Mouse (Mus musculus) kidney, embryonic 14.5 days (tissue): ENCODE data around the gene Ttc9. TPM values are rescaled to one million over a fixed set of nuclear protein-coding genes. Genes with fewer than 3 reads are reported as not detected.

Experiments used
- ATAC-seq: fragments of 200-750 bp; cut with Nextera tagmentation; 2 replicates; pipeline ENCODE4 v1.8.0; 2017; ENCODE audit warnings: moderate number of reproducible peaks, mild to moderate bottlenecking, moderate TSS enrichment, moderate library complexity; ENCODE audit not compliant: low FRiP score, low TSS enrichment
- H3K27ac ChIP-seq: fragments of 300-500 bp; sonication (generic); 2 replicates; pipeline ENCODE4 v1.5.1; 2014; ENCODE audit warnings: low read depth, mild to moderate bottlenecking, low read length, moderate library complexity, mixed read lengths
- H3K27me3 ChIP-seq: fragments of 300-500 bp; sonication (generic); 2 replicates; pipeline ENCODE4 v1.6.1; 2014; ENCODE audit warnings: mild to moderate bottlenecking, low read length; ENCODE audit not compliant: control insufficient read depth, insufficient read depth
- H3K36me3 ChIP-seq: fragments of 300-500 bp; sonication (generic); 2 replicates; pipeline ENCODE4 v1.6.1; 2014; ENCODE audit warnings: low read length, mixed read lengths; ENCODE audit not compliant: control insufficient read depth, insufficient read depth
- H3K4me1 ChIP-seq: fragments of 300-500 bp; sonication (generic); 2 replicates; pipeline ENCODE4 v1.6.1; 2014; ENCODE audit warnings: low read length, mixed read lengths; ENCODE audit not compliant: control insufficient read depth, insufficient read depth
- H3K4me2 ChIP-seq: fragments of 300-500 bp; sonication (generic); replicated peaks from 2 replicates; pipeline ENCODE4 v1.6.1; 2014; ENCODE audit warnings: low read depth, mild to moderate bottlenecking, low read length
- H3K4me3 ChIP-seq: fragments of 300-500 bp; sonication (generic); 2 replicates; pipeline ENCODE4 v1.5.1; 2014; ENCODE audit warnings: mild to moderate bottlenecking, low read length
- H3K9ac ChIP-seq: fragments of 300-500 bp; sonication (generic); 2 replicates; pipeline ENCODE4 v1.6.1; 2014; ENCODE audit warnings: low read depth, mild to moderate bottlenecking, low read length, moderate library complexity
- H3K9me3 ChIP-seq: fragments of 300-500 bp; sonication (generic); 2 replicates; pipeline ENCODE4 v1.6.1; 2016; ENCODE audit warnings: low read length; ENCODE audit not compliant: control insufficient read depth
- WGBS: fragments of 180-500 bp; shearing (Covaris S2); extraction: QIAGEN DNeasy Blood & Tissue Kit; methylation state at CpG from one replicate; pipeline ENCODE4 v1.1.7; 2014; 5-methylcytosine and 5-hydroxymethylcytosine counted together
- polyA plus RNA-seq: library from polyadenylated mRNA; unstranded; fragments of >200 nt; fragmentation: Nextera tagmentation; extraction: Ambion mirVana; gene quantifications from 2 replicates; pipeline ENCODE4 v1.2.1, GENCODE M21; 2014

Gene Ttc9
- polyA plus RNA-seq, 1 experiment from 2014 or later, result 0.55 TPM

DNA sequence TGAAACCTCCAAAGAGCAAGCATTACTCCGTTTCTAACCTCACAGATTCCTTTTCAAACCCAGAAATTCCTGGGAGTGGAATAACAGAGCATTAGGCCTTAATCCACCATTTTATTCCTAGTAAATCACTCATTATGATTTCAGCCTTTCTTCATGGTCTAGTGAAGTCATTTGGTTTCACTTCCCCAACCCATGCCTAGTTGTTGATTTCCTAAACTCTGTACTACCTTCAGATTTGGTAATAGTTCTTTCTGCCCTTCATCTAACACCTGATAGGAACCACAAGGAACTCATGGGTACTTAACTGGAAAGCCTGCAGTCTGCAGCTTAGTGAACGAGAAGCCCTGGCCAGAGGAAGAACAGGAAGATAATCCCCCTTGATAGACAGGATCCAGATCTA is 44.5 kb downstream of the Ttc9 start:
- 52% methylated on average over 2 of the region's 2 CpGs for WGBS
- Histone ChIP-seq H3K27me3 (no peaks in the 10 kb centered on the region), H3K9me3 (no peaks in the 10 kb centered on the region), H3K9ac (no peak overlapping the region), H3K4me2 (no peak overlapping the region), H3K4me1 (no peaks in the 10 kb centered on the region), H3K4me3 (no peak overlapping the region), H3K27ac (no peak overlapping the region), H3K36me3 (no peaks in the 10 kb centered on the region)
- no peak for ATAC-seq

DNA sequence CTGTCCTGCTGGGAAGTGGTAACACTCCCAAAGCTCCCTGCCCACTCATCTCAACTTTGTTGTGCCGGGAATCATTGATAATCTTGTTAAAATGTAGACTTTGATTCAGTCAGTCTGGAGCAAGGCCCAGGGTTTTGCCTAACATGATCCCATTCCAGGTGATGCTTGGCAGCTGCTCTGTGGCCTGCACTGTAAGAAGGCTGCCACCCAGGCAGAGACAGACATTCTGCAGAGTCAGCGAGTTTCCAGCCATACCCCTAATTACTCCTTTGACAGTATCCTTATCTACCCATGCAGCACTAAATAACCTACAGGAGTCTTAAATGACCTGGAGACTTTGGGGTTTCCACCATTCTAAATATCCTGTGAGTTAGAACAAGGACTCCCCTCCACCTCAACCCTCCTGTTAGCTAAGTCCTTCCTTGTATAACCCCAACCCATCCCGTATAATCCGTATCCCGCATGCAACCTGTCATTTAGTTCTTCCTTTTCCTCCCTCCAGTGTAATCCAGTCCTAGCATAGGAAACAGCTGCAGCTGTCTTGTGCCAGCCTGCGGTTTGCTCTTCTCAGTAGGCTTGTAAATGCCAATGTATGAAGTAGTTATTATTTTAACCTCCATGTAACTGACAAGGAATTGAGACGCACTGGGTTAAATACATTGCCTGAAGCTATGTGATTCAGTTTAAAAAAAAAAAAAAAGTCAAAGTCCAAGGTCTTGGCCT is 48.9 kb downstream of the Ttc9 start:
- Histone ChIP-seq H3K27ac (no peak overlapping the region), H3K27me3 (no peaks in the 10 kb centered on the region), H3K4me2 (no peak overlapping the region), H3K4me3 (no peak overlapping the region), H3K9me3 (no peaks in the 10 kb centered on the region), H3K36me3 (no peaks in the 10 kb centered on the region), H3K9ac (no peak overlapping the region), H3K4me1 (no peaks in the 10 kb centered on the region)
- 70% methylated on average over 7 of the region's 7 CpGs for WGBS
- no peak for ATAC-seq

DNA sequence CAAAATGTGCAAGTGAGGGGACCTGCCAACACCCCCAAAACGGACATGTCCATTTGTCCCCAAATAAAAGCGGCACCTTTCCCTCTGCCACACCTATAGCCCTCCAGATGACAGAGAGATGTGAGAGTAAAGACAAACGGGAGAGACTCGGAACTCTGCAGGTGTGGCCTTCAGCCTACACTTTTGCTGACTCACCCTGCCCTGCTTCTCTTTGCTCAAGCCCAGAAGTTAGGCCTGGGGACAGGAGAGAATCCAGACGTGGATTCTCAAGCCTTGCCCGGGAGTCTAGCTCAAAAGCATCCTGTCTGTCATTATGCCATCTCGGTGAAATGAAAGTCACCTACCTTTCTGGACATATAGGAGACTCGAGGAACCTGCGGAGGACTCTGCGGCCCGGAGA is 52.3 kb downstream of the Ttc9 start:
- H3K4me1 ChIP-seq, result no peaks in the 10 kb centered on the region
- no peak overlapping the region for H3K4me2 ChIP-seq
- H3K9ac ChIP-seq, result no peak overlapping the region
- no peaks in the 10 kb centered on the region for H3K36me3 ChIP-seq
- ATAC-seq, result no peak
- H3K27me3 ChIP-seq, result no peaks in the 10 kb centered on the region
- WGBS, result 73% methylated on average over 11 of the region's 11 CpGs
- no peaks in the 10 kb centered on the region for H3K9me3 ChIP-seq
- H3K4me3 ChIP-seq, result no peak overlapping the region
- no peak overlapping the region for H3K27ac ChIP-seq

DNA sequence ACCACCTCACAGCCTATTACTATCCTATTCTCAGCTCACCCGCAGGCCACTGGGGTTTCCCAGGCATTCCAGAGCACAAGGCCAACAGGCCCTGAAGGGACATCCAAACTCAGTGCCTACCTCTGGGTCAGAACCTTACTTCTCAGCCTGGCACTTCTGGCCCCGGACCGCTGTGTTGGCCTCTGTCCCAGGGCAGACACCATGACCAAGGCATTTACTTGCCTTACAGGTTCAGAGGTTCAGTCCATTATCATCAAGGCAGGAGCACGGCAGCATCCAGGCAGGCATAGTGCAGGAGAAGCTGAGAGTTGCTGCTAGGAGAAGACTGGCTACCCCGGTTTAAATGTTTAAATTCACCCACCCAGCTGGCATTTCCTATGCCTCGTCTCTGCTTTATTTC is 53.0 kb downstream of the Ttc9 start:
- no peaks in the 10 kb centered on the region for H3K9me3 ChIP-seq
- ATAC-seq, result no peak
- no peak overlapping the region for H3K4me2 ChIP-seq
- H3K9ac ChIP-seq, result no peak overlapping the region
- no peak overlapping the region for H3K4me3 ChIP-seq
- no peaks in the 10 kb centered on the region for H3K4me1 ChIP-seq
- WGBS, result 73% methylated on average over 6 of the region's 6 CpGs
- H3K27me3 ChIP-seq, result no peaks in the 10 kb centered on the region
- no peak overlapping the region for H3K27ac ChIP-seq
- no peaks in the 10 kb centered on the region for H3K36me3 ChIP-seq

DNA sequence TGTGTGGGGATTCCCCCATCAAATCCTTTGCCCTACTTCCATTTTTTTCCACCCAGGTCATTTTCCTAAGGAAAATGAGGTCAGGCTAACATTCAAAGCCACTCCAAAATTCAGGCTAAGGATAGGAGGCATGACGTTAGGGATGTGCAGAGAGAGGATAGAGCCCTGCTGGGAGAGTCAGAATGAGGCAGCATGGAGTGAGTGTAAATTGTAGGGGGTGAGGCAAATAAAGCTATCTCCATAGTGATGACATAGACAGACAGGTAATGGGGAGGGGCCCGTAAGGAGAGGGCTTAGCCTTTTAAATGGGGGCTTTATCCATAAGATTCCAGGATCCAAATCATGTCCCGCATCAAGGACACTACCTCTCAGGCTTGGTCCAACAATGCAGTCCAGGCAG is 54.9 kb downstream of the Ttc9 start:
- no peaks in the 10 kb centered on the region for H3K4me1 ChIP-seq
- no peak overlapping the region for H3K4me3 ChIP-seq
- H3K9ac ChIP-seq, result no peak overlapping the region
- no peak overlapping the region for H3K27ac ChIP-seq
- H3K9me3 ChIP-seq, result no peaks in the 10 kb centered on the region
- no peak overlapping the region for H3K4me2 ChIP-seq
- H3K36me3 ChIP-seq, result no peaks in the 10 kb centered on the region
- no peaks in the 10 kb centered on the region for H3K27me3 ChIP-seq
- 64% methylated on average over 3 of the region's 3 CpGs for WGBS
- ATAC-seq, result no peak

DNA sequence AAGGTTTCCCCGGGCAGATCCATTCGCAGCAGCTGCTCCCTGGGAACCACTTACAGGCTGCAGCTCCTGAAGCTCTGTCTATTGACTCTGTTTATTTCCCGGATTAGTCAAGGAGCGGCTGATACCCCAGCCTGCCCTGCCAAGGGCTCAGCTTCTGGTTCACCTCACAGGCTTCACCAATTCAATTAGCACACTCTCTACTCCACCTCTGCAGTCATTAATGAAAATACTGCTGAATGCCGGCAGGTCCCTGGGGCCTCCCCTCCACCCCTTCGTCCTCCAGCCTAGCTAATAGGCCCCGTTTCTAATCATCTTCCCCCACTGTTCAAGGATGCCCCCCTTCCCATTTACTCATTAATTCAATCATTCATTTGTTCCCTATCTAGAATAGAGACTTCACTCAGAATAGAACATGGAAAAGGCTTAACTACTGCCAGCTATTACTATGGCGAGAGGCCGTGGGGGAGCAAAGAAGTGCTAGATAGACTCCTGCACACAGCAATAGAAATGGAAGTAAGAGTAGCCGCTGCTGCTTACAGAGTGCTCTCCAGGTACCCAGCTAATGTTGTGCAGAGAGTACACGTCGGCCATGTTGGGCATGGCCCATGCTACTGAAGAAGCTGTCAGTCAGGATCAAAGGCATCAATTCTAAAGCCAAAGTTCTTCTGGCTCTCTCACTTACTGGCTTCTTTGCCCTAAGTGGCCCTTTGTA is 55.5 kb downstream of the Ttc9 start:
- H3K9ac ChIP-seq, result no peak overlapping the region
- H3K4me3 ChIP-seq, result no peak overlapping the region
- WGBS, result 54% methylated on average over 12 of the region's 12 CpGs
- no peak overlapping the region for H3K27ac ChIP-seq
- H3K9me3 ChIP-seq, result no peaks in the 10 kb centered on the region
- H3K27me3 ChIP-seq, result no peaks in the 10 kb centered on the region
- no peaks in the 10 kb centered on the region for H3K36me3 ChIP-seq
- H3K4me1 ChIP-seq, result no peaks in the 10 kb centered on the region
- no peak overlapping the region for H3K4me2 ChIP-seq
- no peak for ATAC-seq

DNA sequence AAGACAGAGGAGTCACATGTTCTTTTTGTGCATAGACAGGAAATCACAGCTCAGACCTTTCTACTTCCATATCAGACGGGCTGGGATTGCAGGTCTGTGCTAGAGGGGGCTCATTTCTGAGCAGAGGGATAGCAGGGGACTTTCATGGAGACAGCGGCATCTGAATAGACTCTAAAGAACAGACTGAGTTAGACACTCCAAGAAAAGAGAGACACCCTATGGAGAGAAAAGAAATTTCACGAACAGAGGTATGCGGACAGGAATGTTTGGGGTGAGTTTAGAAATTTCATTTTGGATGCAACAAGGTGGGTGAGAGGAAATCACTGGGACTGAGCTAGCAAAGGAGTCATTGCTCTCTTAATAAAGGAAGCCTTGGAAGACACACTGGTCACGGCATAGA is 56.8 kb downstream of the Ttc9 start:
- ATAC-seq, result no peak
- H3K9me3 ChIP-seq, result no peaks in the 10 kb centered on the region
- H3K27me3 ChIP-seq, result no peaks in the 10 kb centered on the region
- 92% methylated on average over 5 of the region's 5 CpGs for WGBS
- no peak overlapping the region for H3K9ac ChIP-seq
- no peaks in the 10 kb centered on the region for H3K4me1 ChIP-seq
- no peak overlapping the region for H3K4me2 ChIP-seq
- no peak overlapping the region for H3K4me3 ChIP-seq
- no peak overlapping the region for H3K27ac ChIP-seq
- H3K36me3 ChIP-seq, result no peaks in the 10 kb centered on the region

DNA sequence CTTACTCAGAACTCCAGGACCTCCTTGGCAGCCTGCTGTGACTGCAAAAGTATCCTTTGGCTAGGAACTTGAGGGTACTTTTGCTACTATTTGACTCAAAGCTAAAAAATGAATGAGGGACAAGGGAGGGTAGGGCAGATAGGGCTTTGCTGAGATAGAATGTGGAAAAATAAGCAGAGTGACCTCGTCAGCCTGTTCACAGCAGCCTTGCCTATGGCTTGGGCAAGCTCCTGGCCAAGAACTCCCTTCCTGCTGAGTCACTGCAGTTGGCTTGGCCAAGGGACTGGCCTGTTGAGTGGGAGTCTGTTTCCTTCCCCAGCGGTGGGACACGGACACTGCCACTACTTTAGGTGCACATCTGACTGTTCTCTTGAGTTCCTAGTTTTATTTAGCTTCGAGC is 57.5 kb downstream of the Ttc9 start:
- no peak for ATAC-seq
- H3K9me3 ChIP-seq, result no peaks in the 10 kb centered on the region
- H3K27ac ChIP-seq, result no peak overlapping the region
- 90% methylated on average over 4 of the region's 4 CpGs for WGBS
- H3K4me3 ChIP-seq, result no peak overlapping the region
- no peak overlapping the region for H3K9ac ChIP-seq
- H3K4me1 ChIP-seq, result no peaks in the 10 kb centered on the region
- H3K4me2 ChIP-seq, result no peak overlapping the region
- no peaks in the 10 kb centered on the region for H3K27me3 ChIP-seq
- H3K36me3 ChIP-seq, result no peaks in the 10 kb centered on the region

DNA sequence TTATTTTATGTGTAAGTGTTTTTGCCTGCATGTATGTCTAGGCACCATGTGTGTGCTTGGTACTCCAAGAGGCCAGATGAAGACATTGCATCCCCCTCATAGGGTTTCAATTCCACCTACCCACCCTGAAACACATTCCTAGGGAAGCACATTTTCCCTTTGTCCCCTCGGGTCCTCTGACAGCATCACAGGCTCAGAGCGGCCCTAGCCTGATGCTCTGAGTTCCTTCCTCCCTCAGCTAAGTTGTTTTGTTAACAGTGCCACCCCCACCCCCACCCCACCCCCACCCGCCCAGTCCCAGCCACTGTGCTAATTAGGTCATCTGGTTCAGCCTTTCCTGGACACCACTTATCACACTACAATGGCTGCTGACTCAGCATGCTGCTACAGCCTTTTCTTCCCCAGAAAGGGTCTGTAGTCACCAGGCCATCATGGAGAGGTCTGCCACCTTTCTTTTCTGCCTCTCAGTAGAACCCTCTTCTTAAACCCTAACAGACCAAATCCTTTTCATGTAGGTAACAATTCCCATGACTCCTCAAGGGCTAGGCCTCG is 58.5 kb downstream of the Ttc9 start:
- ATAC-seq, result no peak
- no peaks in the 10 kb centered on the region for H3K36me3 ChIP-seq

More for the DNA sequence above, 58.5 kb downstream of the Ttc9 start:
- H3K27me3 ChIP-seq, result no peaks in the 10 kb centered on the region
- H3K27ac ChIP-seq, result no peak overlapping the region
- no peak overlapping the region for H3K9ac ChIP-seq
- no peaks in the 10 kb centered on the region for H3K9me3 ChIP-seq
- H3K4me2 ChIP-seq, result no peak overlapping the region
- H3K4me1 ChIP-seq, result no peaks in the 10 kb centered on the region
- WGBS, result 31% methylated on average over 4 of the region's 4 CpGs
- no peak overlapping the region for H3K4me3 ChIP-seq
